Mouse (Mus musculus): ENCODE measurements around the gene Pnkp.
"Not testable (repeated sequence)": the region's sequence is repeated elsewhere in the genome, so short reads cannot be mapped to it uniquely, and the experiment has no call there.

Pnkp gene

GRCm38 (mm10) chr7:44868919-44869696 is 12.2 kb downstream of the Pnkp start:
- DNase-seq (ENCODE audit: low read depth, low spot score): no peak

DNA sequence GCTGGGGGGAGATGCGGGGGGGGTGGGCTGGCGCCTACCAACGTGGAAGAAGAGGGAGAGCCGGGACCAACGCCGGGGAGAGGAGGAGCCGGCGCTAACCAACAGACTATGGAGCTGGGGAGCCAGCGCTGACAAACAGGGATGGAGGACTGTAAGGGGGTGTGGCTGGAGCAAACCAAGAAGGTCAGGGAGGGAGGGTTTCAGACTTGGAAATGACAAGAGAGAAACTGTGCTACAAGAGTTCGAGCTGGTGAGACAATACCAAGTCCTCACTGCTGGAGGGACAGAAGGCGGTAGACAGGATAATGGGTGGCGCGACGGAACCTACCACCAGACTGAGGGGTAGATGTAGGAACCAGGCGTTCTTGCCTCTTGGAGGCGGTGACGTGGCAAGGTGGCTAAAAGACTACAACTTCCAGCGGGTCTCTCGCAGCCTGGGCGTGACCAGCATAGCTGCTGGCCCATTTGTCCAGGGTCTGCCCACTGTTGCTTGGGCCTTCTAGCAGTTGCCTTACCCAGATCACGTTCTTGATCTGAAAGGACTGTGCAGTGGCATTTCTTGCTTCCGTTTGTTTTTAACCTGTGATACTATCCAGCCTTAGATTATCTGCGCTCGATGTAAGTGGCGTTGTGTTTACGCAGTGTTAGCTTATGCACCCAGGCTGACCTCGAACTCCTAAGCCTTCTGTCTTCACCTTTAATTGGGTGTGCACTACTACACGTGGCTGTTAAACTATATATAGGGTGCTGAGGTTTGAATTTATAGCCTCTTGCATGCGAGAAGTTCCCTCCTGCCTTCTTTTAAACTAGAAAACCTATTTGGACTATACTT is 13.0 kb downstream of the Pnkp start, which contains the start of gene Ptov1:
Ptov1 (minus strand) TSS at position 92 of the 832 bp plus-strand sequence.
- DNase-seq (ENCODE audit: low read depth, low spot score): peak; percentile 100

DNA sequence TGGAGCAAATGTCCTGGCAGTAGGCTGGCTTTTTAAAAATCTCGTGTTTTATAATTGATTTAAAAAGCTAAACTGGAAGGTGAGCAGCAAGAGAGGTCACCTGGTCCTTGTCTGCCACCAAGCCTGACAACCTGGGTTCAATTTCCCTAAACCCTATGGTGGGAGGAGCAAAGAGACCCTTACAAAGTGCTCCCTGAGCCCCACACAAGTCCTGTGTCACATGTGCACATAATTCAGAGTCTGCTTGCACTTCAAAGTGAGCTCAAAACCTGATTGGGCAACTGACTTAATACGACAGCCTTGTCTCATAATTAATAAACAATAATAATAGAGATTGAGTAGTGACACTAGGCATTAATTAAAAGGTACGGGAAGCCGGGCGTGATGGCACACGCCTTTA is 13.7 kb downstream of the Pnkp start:
- DNase-seq (ENCODE audit: low read depth, low spot score): no peak

DNA sequence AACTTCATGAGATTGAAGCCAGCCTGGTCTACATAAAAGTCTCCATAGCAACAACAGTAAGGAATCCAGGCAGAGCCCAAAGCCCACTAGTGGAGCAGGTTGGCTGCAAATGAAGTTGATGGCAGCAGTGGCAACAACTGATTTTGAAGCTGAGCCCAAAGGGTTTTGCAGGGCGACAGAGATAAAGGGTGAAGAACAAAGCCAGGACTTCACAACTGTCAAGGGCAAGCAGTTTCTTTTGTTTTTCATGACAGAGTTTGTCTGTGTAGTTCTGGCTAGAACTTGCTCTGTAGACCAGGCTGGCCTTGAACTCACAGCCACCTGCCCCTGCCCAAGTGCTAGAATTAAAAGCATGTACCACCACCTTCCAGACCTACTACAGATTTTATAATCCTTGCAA is 14.2 kb downstream of the Pnkp start:
- DNase-seq (ENCODE audit: low read depth, low spot score): no peak

DNA sequence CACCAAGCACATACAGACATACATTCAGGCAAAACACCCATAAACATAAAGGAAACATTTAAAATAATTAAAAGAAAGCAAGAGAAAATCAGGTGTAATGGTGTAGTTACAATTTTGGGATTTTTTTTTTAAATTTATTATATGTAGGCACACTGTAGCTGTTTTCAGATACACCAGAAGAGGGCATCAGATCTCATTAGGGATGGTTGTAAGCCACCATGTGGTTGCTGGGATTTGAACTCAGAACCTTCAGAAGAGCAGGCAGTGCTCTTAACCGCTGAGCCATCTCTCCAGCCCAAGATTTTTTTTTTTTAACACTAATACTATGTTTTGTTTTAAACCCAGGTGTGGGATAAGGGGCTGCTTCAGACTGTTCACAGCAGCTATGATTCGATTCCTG is 14.8 kb downstream of the Pnkp start:
- not testable (repeated sequence) for DNase-seq (ENCODE audit: low read depth, low spot score)

GRCm38 (mm10) chr7:44877833-44878232 is 20.9 kb downstream of the Pnkp start:
- no peak for DNase-seq (ENCODE audit: low read depth, low spot score)

- no peak for DNase-seq (ENCODE audit: low read depth, low spot score)
Observed at GRCm38 (mm10) chr7:44883036-44883435, 26.1 kb downstream of the Pnkp start.

DNA sequence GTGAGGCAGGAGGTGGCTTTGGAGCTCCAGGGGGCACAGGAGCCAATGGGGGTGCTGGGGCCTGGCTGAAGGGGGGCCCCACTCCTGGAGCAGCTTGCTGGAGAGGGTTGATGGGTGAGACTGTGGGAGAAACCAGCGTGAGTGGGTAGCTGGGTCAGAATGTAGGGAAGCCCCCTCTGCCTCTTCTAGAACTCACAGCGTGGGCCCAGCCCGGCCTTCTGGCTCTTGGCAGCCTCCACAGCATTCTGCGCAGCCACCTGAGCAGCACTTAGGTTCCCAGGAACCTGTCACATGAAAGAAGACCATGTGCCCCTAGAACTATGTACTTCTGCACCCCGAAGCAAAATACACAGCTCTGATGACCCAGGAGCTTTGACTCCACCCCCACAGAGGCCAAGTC is 27.7 kb downstream of the Pnkp start:
- DNase-seq (ENCODE audit: low read depth, low spot score): no peak

- DNase-seq (ENCODE audit: low read depth, low spot score): no peak
Observed at GRCm38 (mm10) chr7:44886964-44887363, 30.0 kb downstream of the Pnkp start.

- no peak for DNase-seq (ENCODE audit: low read depth, low spot score)
Observed at GRCm38 (mm10) chr7:44888256-44889105, 31.5 kb downstream of the Pnkp start.

- DNase-seq (ENCODE audit: low read depth, low spot score): no peak
Observed at GRCm38 (mm10) chr7:44890180-44890579, 33.2 kb downstream of the Pnkp start.

GRCm38 (mm10) chr7:44890737-44891136 is 33.8 kb downstream of the Pnkp start:
- no peak for DNase-seq (ENCODE audit: low read depth, low spot score)

- no peak for DNase-seq (ENCODE audit: low read depth, low spot score)
Observed at GRCm38 (mm10) chr7:44891611-44892010, 34.7 kb downstream of the Pnkp start.

- peak; percentile 97 for DNase-seq (ENCODE audit: low read depth, low spot score)
Observed at GRCm38 (mm10) chr7:44892276-44892921, 35.5 kb downstream of the Pnkp start, which contains the start of gene Med25. Gene Med25, minus strand, starts transcription at chr7:44892712.

- DNase-seq (ENCODE audit: low read depth, low spot score): no peak
Observed at GRCm38 (mm10) chr7:44893197-44893596, 36.3 kb downstream of the Pnkp start.

DNA sequence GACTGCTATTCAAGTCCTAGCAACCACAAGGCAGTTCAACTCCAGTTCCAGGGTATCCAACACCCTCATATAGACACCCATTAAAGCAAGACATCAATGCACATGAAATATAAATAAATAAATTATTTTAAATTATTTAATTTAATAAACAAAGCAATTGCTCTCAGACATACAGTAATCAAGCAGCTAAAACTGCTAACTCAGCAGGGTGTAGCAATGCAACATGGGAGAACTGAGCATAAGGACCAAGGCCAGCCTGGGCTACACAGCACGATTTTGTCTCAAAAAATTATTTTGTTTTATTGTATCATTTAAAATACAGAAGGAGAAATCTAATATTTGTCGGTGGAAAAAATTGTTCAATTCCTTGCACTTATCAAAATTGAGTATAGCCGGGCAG is 37.2 kb downstream of the Pnkp start:
- DNase-seq (ENCODE audit: low read depth, low spot score): no peak

DNA sequence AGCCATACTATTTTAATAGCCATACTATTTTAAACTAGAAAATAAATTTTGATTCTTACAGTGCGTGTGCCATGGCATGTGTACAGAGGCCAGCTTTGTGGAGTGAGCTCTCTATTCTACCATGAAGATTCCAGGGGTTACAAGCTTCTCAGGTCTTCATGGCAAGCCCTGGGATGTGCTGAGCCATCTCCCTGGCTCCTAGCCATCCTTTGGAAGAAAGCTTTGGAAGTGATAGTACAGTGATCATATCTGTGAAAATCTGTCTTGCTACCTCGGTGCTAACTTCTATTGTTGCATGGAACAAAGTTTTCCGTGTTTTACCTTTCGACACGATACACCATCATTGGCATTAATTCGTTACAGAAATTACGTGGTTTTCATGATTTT is 38.3 kb downstream of the Pnkp start:
- DNase-seq (ENCODE audit: low read depth, low spot score): no peak

- peak; percentile 98 for DNase-seq (ENCODE audit: low read depth, low spot score)
Observed at GRCm38 (mm10) chr7:44895593-44896434, 38.9 kb downstream of the Pnkp start, which contains the start of gene Fuz. Gene Fuz, plus strand, starts transcription at chr7:44896079.

GRCm38 (mm10) chr7:44896499-44896898 is 39.6 kb downstream of the Pnkp start:
- DNase-seq (ENCODE audit: low read depth, low spot score): no peak

- DNase-seq (ENCODE audit: low read depth, low spot score): no peak
Observed at GRCm38 (mm10) chr7:44898607-44899006, 41.7 kb downstream of the Pnkp start.

All from telencephalon, adult 2 months (tissue).